Comparison of ENCODE assay signal across 24 mouse cellular contexts in genomic region chr13:76927875-76928440, GRCm38 (mm10).
A peak's percentile ranks its signal among the peaks of the same experiment; 100 is the strongest.
DNase-seq lines count a peak whose midpoint lies in the region; ATAC-seq lines count a peak whose summit lies in the region.
"Had no signal": no experiment of that assay in that cellular context is flagged by ENCODE, and none has a peak within 500 bp of the region (broad histone marks: within the 10 kb centered on the region; RNA-seq: fewer than 3 reads in every experiment).

No protein-coding gene starts in this region.

- H3K27me3 ChIP-seq in midbrain, embryonic 10.5 days (ENCODE audit: low read depth, poor library complexity, severe bottlenecking): no peaks in the 10 kb centered on the region
- H3K27me3 ChIP-seq in midbrain, embryonic 11.5 days (ENCODE audit: control insufficient read depth, insufficient read depth, low read length): no peaks in the 10 kb centered on the region
- H3K27me3 ChIP-seq in neural tube, embryonic 11.5 days (ENCODE audit: control insufficient read depth, insufficient read depth, low read length): no peaks in the 10 kb centered on the region
- H3K27me3 ChIP-seq: embryonic facial prominence, embryonic 12.5 days; heart, embryonic 13.5 days; liver, embryonic 13.5 days; midbrain, embryonic 15.5 days had no signal

- H3K4me2 ChIP-seq in midbrain, embryonic 11.5 days: no peak overlapping the region
- no peak overlapping the region for H3K4me2 ChIP-seq in neural tube, embryonic 11.5 days (ENCODE audit: low read depth)
- H3K4me2 ChIP-seq: embryonic facial prominence, embryonic 12.5 days; heart, embryonic 13.5 days; liver, embryonic 13.5 days; midbrain, embryonic 15.5 days had no signal

- no peak for ATAC-seq in midbrain, embryonic 11.5 days (ENCODE audit: low FRiP score)
- ATAC-seq in neural tube, embryonic 11.5 days (ENCODE audit: insufficient read depth, low FRiP score, low TSS enrichment): no peak
- ATAC-seq: hindbrain, embryonic 16.5 days; midbrain, embryonic 15.5 days had no signal

- H3K27ac ChIP-seq in midbrain, embryonic 10.5 days (replicated peaks): no peak overlapping the region
- H3K27ac ChIP-seq in midbrain, embryonic 11.5 days (ENCODE audit: low read depth, low read length): no peak overlapping the region
- H3K27ac ChIP-seq in neural tube, embryonic 11.5 days (ENCODE audit: low read depth, low read length): no peak overlapping the region
- H3K27ac ChIP-seq: embryonic facial prominence, embryonic 12.5 days; heart, embryonic 13.5 days; kidney, postnatal 0 days; layer of hippocampus, adult 2 months; liver, embryonic 13.5 days; midbrain, embryonic 15.5 days; stomach, postnatal 0 days had no signal

- WGBS in midbrain, embryonic 10.5 days: 78% methylated on average over 5 of the region's 5 CpGs
- WGBS in midbrain, embryonic 11.5 days: 67% methylated on average over 5 of the region's 5 CpGs
- WGBS in neural tube, embryonic 11.5 days: 52% methylated on average over 5 of the region's 5 CpGs

- no peaks in the 10 kb centered on the region for H3K9me3 ChIP-seq in midbrain, embryonic 10.5 days (replicated peaks)
- H3K9me3 ChIP-seq in midbrain, embryonic 11.5 days (ENCODE audit: control insufficient read depth, low read length): no peaks in the 10 kb centered on the region
- no peaks in the 10 kb centered on the region for H3K9me3 ChIP-seq in neural tube, embryonic 11.5 days (ENCODE audit: control insufficient read depth, low read length)
- H3K9me3 ChIP-seq: embryonic facial prominence, embryonic 12.5 days; heart, embryonic 13.5 days; liver, embryonic 13.5 days; midbrain, embryonic 15.5 days had no signal

- no peak overlapping the region for H3K9ac ChIP-seq in midbrain, embryonic 11.5 days (ENCODE audit: low read length)
- H3K9ac ChIP-seq in neural tube, embryonic 11.5 days (ENCODE audit: low read length): no peak overlapping the region
- H3K9ac ChIP-seq: embryonic facial prominence, embryonic 12.5 days; heart, embryonic 13.5 days; liver, embryonic 13.5 days; midbrain, embryonic 15.5 days had no signal

- no peaks in the 10 kb centered on the region for H3K4me1 ChIP-seq in midbrain, embryonic 10.5 days
- no peaks in the 10 kb centered on the region for H3K4me1 ChIP-seq in midbrain, embryonic 11.5 days (ENCODE audit: control insufficient read depth, insufficient read depth, low read length)
- H3K4me1 ChIP-seq in neural tube, embryonic 11.5 days (ENCODE audit: control insufficient read depth, insufficient read depth, low read length): peaks cover 2% of the 10 kb centered on the region; the same call in 1 of the 2 replicates
- H3K4me1 ChIP-seq: embryonic facial prominence, embryonic 12.5 days; liver, embryonic 13.5 days; midbrain, embryonic 15.5 days had no signal

- peak; percentile 14 for DNase-seq in midbrain, embryonic 10.5 days (ENCODE audit: low spot score)
- DNase-seq in midbrain, embryonic 11.5 days (ENCODE audit: low spot score, missing footprints): no peak
- DNase-seq in embryo, embryonic 9.5 days (ENCODE audit: extremely low spot score): peak; percentile 17
- DNase-seq in hindlimb bud, embryonic 11.5 days (ENCODE audit: extremely low spot score, low read depth, low spot score): peak; percentile 74
- peak; percentile 16 for DNase-seq in neural tube, embryonic 11.5 days (ENCODE audit: low spot score)
- DNase-seq in kidney, postnatal 14 days: no peak
- DNase-seq in c-Kit-positive CD71-positive TER-119-positive erythroid progenitor cells, embryonic 14.5 days (ENCODE audit: low spot score): no peak
- no peak for DNase-seq in retina, postnatal 1 day
- DNase-seq: B cell, adult 2 months; cerebellum, adult 9-11 months; gastrocnemius, postnatal 14 days; heart, adult 18-20 months; kidney, adult 18-20 months; layer of hippocampus, postnatal 36 days; liver, embryonic 13.5 days; right cerebral cortex, adult 18-20 months had no signal

- H3K4me3 ChIP-seq in midbrain, embryonic 10.5 days: no peak overlapping the region
- H3K4me3 ChIP-seq in midbrain, embryonic 11.5 days (ENCODE audit: low read depth, low read length): no peak overlapping the region
- no peak overlapping the region for H3K4me3 ChIP-seq in neural tube, embryonic 11.5 days (ENCODE audit: low read depth, low read length)
- H3K4me3 ChIP-seq: embryonic facial prominence, embryonic 12.5 days; heart, embryonic 13.5 days; layer of hippocampus, adult 2 months; liver, embryonic 13.5 days; midbrain, embryonic 15.5 days; myocyte had no signal

- H3K36me3 ChIP-seq in midbrain, embryonic 10.5 days: no peaks in the 10 kb centered on the region
- H3K36me3 ChIP-seq in midbrain, embryonic 11.5 days (ENCODE audit: control insufficient read depth, insufficient read depth, low read length): no peaks in the 10 kb centered on the region
- no peaks in the 10 kb centered on the region for H3K36me3 ChIP-seq in neural tube, embryonic 11.5 days (ENCODE audit: control insufficient read depth, insufficient read depth, low read length)
- H3K36me3 ChIP-seq: embryonic facial prominence, embryonic 12.5 days; heart, embryonic 13.5 days; liver, embryonic 13.5 days; midbrain, embryonic 15.5 days had no signal

Comparison
In these comparisons a context has a peak if more than half of its experiments do, and no peak if none do; other contexts are left out.
1. DNase-seq: peak in midbrain, embryonic 10.5 days (single experiment), embryo, embryonic 9.5 days (single experiment), hindlimb bud, embryonic 11.5 days (single experiment) and neural tube, embryonic 11.5 days (single experiment); none in midbrain, embryonic 11.5 days (single experiment), kidney, postnatal 14 days (single experiment), c-Kit-positive CD71-positive TER-119-positive erythroid progenitor cells, embryonic 14.5 days (single experiment) and retina, postnatal 1 day (single experiment).